Mouse (Mus musculus): Measurements from ENCODE around the gene Camkv. TPM values are rescaled to one million over a fixed set of nuclear protein-coding genes. Genes with fewer than 3 reads are reported as not detected.
A peak's percentile ranks its signal among the peaks of the same experiment; 100 is the strongest.

The Camkv gene
- polyA plus RNA-seq, 1 experiment from 2014 or later: 2.0 TPM

DNA sequence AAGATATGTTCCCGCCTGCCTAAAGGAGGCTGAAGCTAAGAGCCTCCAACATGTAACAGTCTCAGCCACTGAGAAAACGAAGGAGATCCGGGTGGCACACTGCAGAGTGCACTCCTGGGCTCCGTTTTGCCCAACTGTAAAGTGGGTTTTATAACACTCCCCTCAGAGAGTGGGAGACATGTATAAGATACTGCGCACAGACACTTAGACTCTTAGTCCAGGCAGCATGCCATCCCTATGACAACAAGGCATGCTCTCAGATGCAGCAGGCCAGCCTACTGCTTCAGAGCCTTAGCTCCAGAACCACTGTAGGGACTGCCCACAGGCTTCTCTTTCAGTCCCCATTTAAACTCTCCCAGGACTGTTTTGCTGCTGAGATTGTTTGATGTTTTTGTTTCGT lies 16.6 kb upstream of the Camkv start:
- H3K27ac ChIP-seq (ENCODE audit: low read length): no peak overlapping the region
- H3K9me3 ChIP-seq (ENCODE audit: low read length): no peaks in the 10 kb centered on the region
- WGBS: 86% methylated on average over 6 of the region's 6 CpGs
- H3K27me3 ChIP-seq (ENCODE audit: insufficient read depth, low read length): no peaks in the 10 kb centered on the region
- ATAC-seq (ENCODE audit: low FRiP score, low TSS enrichment): no peak
- no peaks in the 10 kb centered on the region for H3K36me3 ChIP-seq (ENCODE audit: insufficient read depth, low read length)
- no peak overlapping the region for H3K4me3 ChIP-seq (ENCODE audit: low read length)
- peaks cover 12% of the 10 kb centered on the region for H3K4me1 ChIP-seq (ENCODE audit: insufficient read depth, low read length)
- H3K9ac ChIP-seq (replicated peaks; ENCODE audit: low read length): no peak overlapping the region
- no peak overlapping the region for H3K4me2 ChIP-seq (replicated peaks; ENCODE audit: low read depth, low read length)

DNA sequence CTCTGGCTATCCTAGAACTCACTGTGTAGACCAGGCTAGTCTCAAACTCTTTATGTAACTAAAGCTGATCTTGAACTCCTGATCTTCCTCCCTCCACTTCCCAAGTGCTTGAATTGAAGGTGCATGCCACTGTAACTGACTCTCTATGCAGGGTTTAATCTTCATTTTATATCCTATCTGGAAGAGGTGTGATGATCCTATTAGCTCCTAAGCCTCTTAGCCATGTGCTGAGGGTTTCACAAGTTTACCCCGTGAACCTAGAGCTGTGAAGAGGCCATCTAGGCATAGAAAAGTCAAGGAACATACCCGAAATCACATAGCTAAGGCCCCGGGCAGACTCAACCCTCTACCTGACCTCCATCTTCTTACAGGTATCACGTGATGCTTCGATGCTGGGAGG lies 16.0 kb upstream of the Camkv start:
- ATAC-seq (ENCODE audit: low FRiP score, low TSS enrichment): no peak
- WGBS: 87% methylated on average over 5 of the region's 5 CpGs
- H3K4me1 ChIP-seq (ENCODE audit: insufficient read depth, low read length): peaks cover 12% of the 10 kb centered on the region
- H3K9me3 ChIP-seq (ENCODE audit: low read length): no peaks in the 10 kb centered on the region
- no peak overlapping the region for H3K4me3 ChIP-seq (ENCODE audit: low read length)
- no peaks in the 10 kb centered on the region for H3K27me3 ChIP-seq (ENCODE audit: insufficient read depth, low read length)
- H3K9ac ChIP-seq (replicated peaks; ENCODE audit: low read length): no peak overlapping the region
- no peak overlapping the region for H3K4me2 ChIP-seq (replicated peaks; ENCODE audit: low read depth, low read length)
- no peaks in the 10 kb centered on the region for H3K36me3 ChIP-seq (ENCODE audit: insufficient read depth, low read length)
- no peak overlapping the region for H3K27ac ChIP-seq (ENCODE audit: low read length)

DNA sequence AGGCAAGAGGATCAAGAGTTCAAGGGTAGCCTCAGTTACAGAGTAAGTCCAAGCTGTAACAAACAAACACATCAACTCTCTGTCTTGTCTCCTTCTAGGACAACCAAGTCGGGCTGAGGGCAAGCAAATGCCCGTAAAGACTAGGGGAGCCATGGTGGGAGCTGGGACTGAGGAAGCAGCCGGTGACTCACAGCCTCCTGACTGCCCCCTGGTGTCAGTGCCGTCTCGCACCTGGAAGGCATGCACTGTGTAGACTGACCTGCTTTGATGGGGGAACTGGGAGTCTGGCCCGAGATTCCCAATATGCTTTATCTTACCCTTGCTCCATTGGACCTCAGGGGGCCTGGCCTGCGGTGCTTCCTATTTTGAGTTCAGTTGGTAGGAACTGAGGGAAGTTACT lies 12.5 kb upstream of the Camkv start:
- 36% methylated on average over 7 of the region's 7 CpGs for WGBS
- Histone ChIP-seq H3K36me3 (ENCODE audit: insufficient read depth, low read length) (no peaks in the 10 kb centered on the region), H3K27me3 (ENCODE audit: insufficient read depth, low read length) (no peaks in the 10 kb centered on the region), H3K27ac (ENCODE audit: low read length) (no peak overlapping the region), H3K4me3 (ENCODE audit: low read length) (no peak overlapping the region), H3K4me1 (ENCODE audit: insufficient read depth, low read length) (peaks cover 7% of the 10 kb centered on the region), H3K9me3 (ENCODE audit: low read length) (no peaks in the 10 kb centered on the region), H3K9ac (replicated peaks; ENCODE audit: low read length) (no peak overlapping the region), H3K4me2 (replicated peaks; ENCODE audit: low read depth, low read length) (no peak overlapping the region)
- no peak for ATAC-seq (ENCODE audit: low FRiP score, low TSS enrichment)

DNA sequence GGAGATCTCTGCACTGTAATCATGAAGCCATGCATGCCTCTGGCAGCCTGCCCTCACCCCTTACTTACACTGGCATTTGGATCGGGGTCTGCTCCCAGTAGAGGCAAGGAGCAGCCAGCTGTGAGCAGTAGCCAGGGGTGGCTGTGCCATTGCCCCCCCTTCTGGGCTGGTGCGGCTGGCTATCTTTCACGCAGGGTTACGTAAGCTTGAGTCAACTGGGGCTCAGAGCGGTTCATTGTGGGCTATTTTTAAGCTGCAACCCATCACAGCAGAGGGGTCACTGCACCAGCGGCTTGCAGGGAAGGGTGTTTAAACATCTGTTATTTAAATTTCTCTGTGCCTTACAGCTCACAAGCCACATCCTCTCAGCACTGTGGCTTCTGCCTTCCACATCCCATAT lies 11.5 kb upstream of the Camkv start:
- 0 out of 2 replicates have a peak, but pooled peaks have one; percentile 8 for ATAC-seq (ENCODE audit: low FRiP score, low TSS enrichment)

DNA sequence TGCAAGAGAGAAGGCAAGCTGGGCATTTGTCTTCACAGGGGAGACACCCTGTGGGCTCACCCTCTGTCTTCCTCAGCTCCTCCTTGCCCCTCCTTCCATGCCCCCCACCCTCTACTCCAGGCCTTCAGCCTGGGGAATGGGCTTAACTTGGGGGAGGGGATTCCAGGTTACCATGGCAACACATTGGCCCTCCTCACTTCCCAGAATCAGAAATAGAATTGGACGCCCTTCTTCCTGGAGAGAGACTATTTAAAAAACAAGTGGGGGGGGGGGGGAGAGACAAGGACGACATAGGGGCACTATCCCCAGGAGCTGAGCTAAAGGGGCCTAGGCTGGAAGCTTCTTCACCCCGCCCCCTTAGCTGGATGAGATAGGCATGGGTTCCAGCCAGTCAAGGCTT lies 10.2 kb upstream of the Camkv start:
- H3K9ac ChIP-seq (replicated peaks; ENCODE audit: low read length): no peak overlapping the region
- H3K4me1 ChIP-seq (ENCODE audit: insufficient read depth, low read length): 0 out of 2 replicates have a peak, but pooled peaks cover 3% of the 10 kb centered on the region
- no peak overlapping the region for H3K4me3 ChIP-seq (ENCODE audit: low read length)
- H3K9me3 ChIP-seq (ENCODE audit: low read length): no peaks in the 10 kb centered on the region
- no peak overlapping the region for H3K4me2 ChIP-seq (replicated peaks; ENCODE audit: low read depth, low read length)
- H3K27me3 ChIP-seq (ENCODE audit: insufficient read depth, low read length): no peaks in the 10 kb centered on the region
- 36% methylated on average over 3 of the region's 3 CpGs for WGBS
- no peak for ATAC-seq (ENCODE audit: low FRiP score, low TSS enrichment)
- H3K27ac ChIP-seq (ENCODE audit: low read length): no peak overlapping the region
- no peaks in the 10 kb centered on the region for H3K36me3 ChIP-seq (ENCODE audit: insufficient read depth, low read length)

More for the DNA sequence above, 11.5 kb upstream of the Camkv start:
- Histone ChIP-seq H3K9me3 (ENCODE audit: low read length) (no peaks in the 10 kb centered on the region), H3K4me3 (ENCODE audit: low read length) (no peak overlapping the region), H3K36me3 (ENCODE audit: insufficient read depth, low read length) (no peaks in the 10 kb centered on the region), H3K4me2 (replicated peaks; ENCODE audit: low read depth, low read length) (no peak overlapping the region), H3K4me1 (ENCODE audit: insufficient read depth, low read length) (0 out of 2 replicates have a peak, but pooled peaks cover 3% of the 10 kb centered on the region), H3K27ac (ENCODE audit: low read length) (no peak overlapping the region), H3K9ac (replicated peaks; ENCODE audit: low read length) (no peak overlapping the region), H3K27me3 (ENCODE audit: insufficient read depth, low read length) (no peaks in the 10 kb centered on the region)
- WGBS: 38% methylated on average over 6 of the region's 6 CpGs

DNA sequence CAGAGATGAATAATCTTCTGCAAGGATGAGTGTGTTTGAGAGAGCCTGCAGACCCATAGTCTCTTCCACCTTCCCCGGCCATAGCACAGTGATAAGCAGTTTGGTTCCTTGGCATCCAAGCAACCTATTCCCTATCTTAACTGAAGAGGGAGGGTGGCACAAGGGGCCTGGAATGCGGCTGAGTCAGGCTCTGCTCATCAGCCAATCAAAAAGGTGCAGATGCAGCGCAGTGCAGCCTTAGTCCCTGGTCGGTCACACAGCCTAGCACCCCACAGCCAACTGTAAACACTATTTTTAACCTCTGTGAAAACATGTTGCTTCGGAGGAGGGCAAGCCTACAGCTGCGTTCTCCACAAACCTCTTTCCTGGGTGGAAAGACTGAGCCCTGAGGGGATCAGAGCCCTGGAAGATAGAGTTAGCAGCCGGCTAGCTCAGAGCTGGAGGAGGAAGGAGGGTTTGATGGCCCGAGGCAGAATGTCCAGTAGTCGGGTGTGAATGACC lies 8.5 kb upstream of the Camkv start:
- WGBS: 44% methylated on average over 9 of the region's 9 CpGs
- Histone ChIP-seq H3K27me3 (ENCODE audit: insufficient read depth, low read length) (no peaks in the 10 kb centered on the region), H3K9me3 (ENCODE audit: low read length) (no peaks in the 10 kb centered on the region), H3K4me1 (ENCODE audit: insufficient read depth, low read length) (0 out of 2 replicates have a peak, but pooled peaks cover 3% of the 10 kb centered on the region), H3K4me2 (replicated peaks; ENCODE audit: low read depth, low read length) (no peak overlapping the region), H3K9ac (replicated peaks; ENCODE audit: low read length) (no peak overlapping the region), H3K4me3 (ENCODE audit: low read length) (no peak overlapping the region), H3K36me3 (ENCODE audit: insufficient read depth, low read length) (no peaks in the 10 kb centered on the region), H3K27ac (ENCODE audit: low read length) (no peak overlapping the region)
- no peak for ATAC-seq (ENCODE audit: low FRiP score, low TSS enrichment)

DNA sequence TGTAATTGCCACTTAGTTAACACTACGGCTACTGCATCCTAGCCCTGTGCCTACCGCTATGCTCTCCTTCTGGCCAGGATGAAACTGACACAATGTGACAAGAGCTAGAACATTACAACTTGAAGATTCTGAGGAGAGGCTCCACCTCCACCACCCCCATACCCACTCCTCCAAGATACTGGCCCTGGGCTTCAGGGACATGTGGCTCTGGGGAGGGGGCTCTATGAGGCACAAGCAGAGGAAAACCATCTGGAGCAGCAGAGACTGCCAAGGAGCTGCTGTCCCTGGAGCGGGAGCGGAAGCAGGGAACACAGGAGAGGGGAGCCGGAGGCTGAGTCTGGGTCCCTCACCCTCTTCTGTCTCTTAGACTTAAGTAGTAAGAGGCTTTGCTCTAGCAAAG lies 7.7 kb upstream of the Camkv start:
- WGBS: 82% methylated on average over 5 of the region's 5 CpGs
- Histone ChIP-seq H3K9ac (replicated peaks; ENCODE audit: low read length) (no peak overlapping the region), H3K4me3 (ENCODE audit: low read length) (no peak overlapping the region), H3K27ac (ENCODE audit: low read length) (no peak overlapping the region), H3K36me3 (ENCODE audit: insufficient read depth, low read length) (no peaks in the 10 kb centered on the region), H3K27me3 (ENCODE audit: insufficient read depth, low read length) (no peaks in the 10 kb centered on the region), H3K4me1 (ENCODE audit: insufficient read depth, low read length) (0 out of 2 replicates have a peak, but pooled peaks cover 3% of the 10 kb centered on the region), H3K9me3 (ENCODE audit: low read length) (no peaks in the 10 kb centered on the region), H3K4me2 (replicated peaks; ENCODE audit: low read depth, low read length) (no peak overlapping the region)
- no peak for ATAC-seq (ENCODE audit: low FRiP score, low TSS enrichment)

DNA sequence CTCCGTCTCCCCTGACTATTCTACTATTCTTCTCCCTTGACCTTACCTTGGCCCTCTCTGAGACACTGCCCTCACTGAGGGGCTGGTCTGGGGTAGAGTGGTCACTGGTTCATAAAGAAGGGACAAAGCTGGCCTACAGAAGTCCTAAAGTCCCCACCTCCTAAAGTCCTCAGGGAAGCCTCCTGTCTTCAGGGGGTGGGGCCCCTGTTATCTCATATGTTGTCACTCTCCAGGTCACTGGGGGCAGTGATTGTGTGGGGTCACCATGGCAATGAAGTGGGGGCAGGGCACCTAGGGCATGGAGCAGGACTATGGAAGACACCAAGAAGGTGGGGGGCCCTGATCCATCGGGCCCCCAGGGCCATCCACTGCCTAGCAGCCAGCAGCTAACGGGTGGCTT lies 7.3 kb upstream of the Camkv start, which contains the start of gene Actl11:
Actl11 (plus strand) TSS at position 301 of the 400 bp plus-strand sequence.
- 79% methylated on average over 3 of the region's 3 CpGs for WGBS
- no peak within 1 kb of the TSS for H3K4me2 ChIP-seq (replicated peaks; ENCODE audit: low read depth, low read length)
- H3K9me3 ChIP-seq (ENCODE audit: low read length): no peaks in the 10 kb centered on the region
- H3K9ac ChIP-seq (replicated peaks; ENCODE audit: low read length): no peak within 1 kb of the TSS
- H3K36me3 ChIP-seq (ENCODE audit: insufficient read depth, low read length): no peaks in the 10 kb centered on the region
- H3K4me1 ChIP-seq (ENCODE audit: insufficient read depth, low read length): 0 out of 2 replicates have a peak, but pooled peaks cover 3% of the 10 kb centered on the region
- no peak within 1 kb of the TSS for H3K27ac ChIP-seq (ENCODE audit: low read length)
- ATAC-seq (ENCODE audit: low FRiP score, low TSS enrichment): no peak
- no peak within 1 kb of the TSS for H3K4me3 ChIP-seq (ENCODE audit: low read length)
- H3K27me3 ChIP-seq (ENCODE audit: insufficient read depth, low read length): no peaks in the 10 kb centered on the region

DNA sequence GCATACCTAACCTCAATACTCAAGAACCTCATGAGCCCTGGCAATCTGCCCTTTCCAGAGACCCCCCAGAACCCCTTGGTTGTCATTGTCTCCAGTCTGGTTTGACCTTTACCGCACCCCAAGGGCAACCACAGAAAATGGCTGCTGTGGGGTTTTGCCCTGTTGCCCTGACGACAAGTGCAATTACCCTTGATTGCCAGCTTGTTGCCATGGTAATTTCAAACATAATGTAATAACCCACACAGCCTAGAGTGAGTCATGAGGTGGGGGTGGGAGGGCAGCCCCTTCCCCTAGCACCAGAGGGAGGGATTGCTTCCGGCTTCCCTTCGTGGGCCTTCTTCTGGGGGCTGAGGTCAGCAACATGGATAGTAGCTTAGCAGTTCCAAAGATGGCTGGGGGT lies 3.3 kb upstream of the Camkv start:
- Histone ChIP-seq H3K36me3 (ENCODE audit: insufficient read depth, low read length) (no peaks in the 10 kb centered on the region), H3K27ac (ENCODE audit: low read length) (no peak overlapping the region), H3K9ac (replicated peaks; ENCODE audit: low read length) (no peak overlapping the region), H3K4me2 (replicated peaks; ENCODE audit: low read depth, low read length) (no peak overlapping the region), H3K4me3 (ENCODE audit: low read length) (no peak overlapping the region), H3K27me3 (ENCODE audit: insufficient read depth, low read length) (no peaks in the 10 kb centered on the region; the same call in 1 of the 2 replicates), H3K9me3 (ENCODE audit: low read length) (no peaks in the 10 kb centered on the region), H3K4me1 (ENCODE audit: insufficient read depth, low read length) (peaks cover 5% of the 10 kb centered on the region)
- no peak for ATAC-seq (ENCODE audit: low FRiP score, low TSS enrichment)
- 61% methylated on average over 4 of the region's 4 CpGs for WGBS

DNA sequence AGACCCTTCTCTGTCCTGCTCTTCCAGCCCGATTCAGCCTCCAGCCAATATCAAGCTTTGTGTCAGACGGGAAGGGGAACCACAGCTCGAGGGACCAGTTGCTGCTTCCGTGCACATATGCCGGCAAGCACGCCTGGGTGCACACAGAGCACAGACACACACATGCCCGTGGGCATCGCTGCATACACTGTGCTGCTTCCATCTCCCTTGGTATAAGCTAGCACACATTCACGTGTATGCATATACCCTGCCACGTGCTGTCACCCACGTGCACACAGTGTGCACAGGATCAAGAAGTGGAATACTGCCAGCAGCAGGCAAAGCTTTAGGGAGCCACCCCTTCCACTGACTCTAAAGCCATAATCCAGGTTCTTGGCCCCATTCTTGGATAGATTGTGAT lies 1.3 kb upstream of the Camkv start:
- H3K4me1 ChIP-seq (ENCODE audit: insufficient read depth, low read length): peaks cover 5% of the 10 kb centered on the region
- ATAC-seq (ENCODE audit: low FRiP score, low TSS enrichment): no peak
- WGBS: 75% methylated on average over 11 of the region's 11 CpGs
- H3K27ac ChIP-seq (ENCODE audit: low read length): no peak overlapping the region
- no peaks in the 10 kb centered on the region for H3K9me3 ChIP-seq (ENCODE audit: low read length)
- H3K4me2 ChIP-seq (replicated peaks; ENCODE audit: low read depth, low read length): no peak overlapping the region
- peaks cover 8% of the 10 kb centered on the region for H3K27me3 ChIP-seq (ENCODE audit: insufficient read depth, low read length)
- no peaks in the 10 kb centered on the region for H3K36me3 ChIP-seq (ENCODE audit: insufficient read depth, low read length)
- H3K9ac ChIP-seq (replicated peaks; ENCODE audit: low read length): no peak overlapping the region
- H3K4me3 ChIP-seq (ENCODE audit: low read length): no peak overlapping the region
